ENCODE assay signal across 7 mouse cellular contexts in the genomic region with DNA sequence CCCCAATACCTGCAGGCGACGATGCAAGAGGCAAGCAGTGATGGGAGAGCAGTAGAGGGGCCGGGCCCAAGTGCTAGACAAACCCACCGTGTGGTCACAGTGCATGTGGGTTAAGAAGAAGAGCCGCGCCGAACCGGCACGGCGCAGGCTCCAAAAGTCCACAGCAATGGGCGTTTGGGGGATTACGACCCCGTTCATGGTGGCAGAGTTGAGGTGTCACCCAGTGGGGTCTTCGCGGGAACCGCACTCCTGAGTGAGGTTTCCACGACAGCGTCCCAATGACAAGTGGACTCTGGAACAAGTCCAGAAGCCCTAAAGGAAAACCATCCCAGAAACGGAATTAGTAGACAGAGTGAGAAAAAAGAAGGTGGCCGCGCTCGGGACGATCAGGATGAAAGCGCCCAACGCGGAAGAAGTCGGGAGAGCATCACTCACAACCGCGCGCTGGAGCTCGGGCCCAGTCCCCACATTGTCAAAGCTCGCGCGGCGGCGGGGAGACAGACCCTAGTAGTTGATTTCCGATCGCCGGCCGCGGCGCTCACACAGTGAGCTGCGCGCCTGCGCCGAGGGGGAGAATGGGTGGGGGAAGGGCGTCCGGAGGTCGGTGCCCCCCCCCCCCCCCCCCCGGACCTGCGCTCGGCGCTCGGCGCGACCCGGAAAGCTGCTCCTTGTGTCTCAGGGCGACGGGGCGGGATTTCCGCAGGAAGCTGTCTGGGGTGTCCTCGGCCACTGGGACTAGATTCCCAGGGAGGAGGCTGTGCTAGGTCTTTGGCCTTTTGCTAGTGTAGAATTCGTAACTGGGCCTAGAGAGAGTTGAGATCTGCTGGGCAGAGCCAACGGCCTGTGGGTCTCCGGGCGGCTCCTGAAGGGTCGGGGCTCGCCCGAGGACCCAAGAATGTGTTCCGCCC. TPM values are rescaled to one million over a fixed set of nuclear protein-coding genes. Genes with fewer than 3 reads are reported as not detected.
DNase-seq lines count a peak whose midpoint lies in the region; ATAC-seq lines count a peak whose summit lies in the region.

A gene (minus strand): TSS at position 554 of the 908 bp plus-strand sequence.
A gene (plus strand): TSS at position 630 of the 908 bp plus-strand sequence.
A gene (plus strand): TSS at position 683 of the 908 bp plus-strand sequence.

- peaks cover 2% of the 10 kb centered on the region; the same call in 1 of the 2 replicates for H3K36me3 ChIP-seq in embryonic facial prominence, embryonic 11.5 days (replicated peaks; ENCODE audit: control insufficient read depth, insufficient read depth, low read depth, low read length)
- no peaks in the 10 kb centered on the region; the same call in 1 of the 2 replicates for H3K36me3 ChIP-seq in limb, embryonic 11.5 days (ENCODE audit: control insufficient read depth, insufficient read depth, low read length)
- H3K36me3 ChIP-seq in midbrain, embryonic 14.5 days (ENCODE audit: control insufficient read depth, insufficient read depth, low read length) = peaks cover 20% of the 10 kb centered on the region

- peak within 1 kb of the TSS; percentile 75 for H3K27ac ChIP-seq in embryonic facial prominence, embryonic 11.5 days (replicated peaks; ENCODE audit: low read depth, low read length)
- peak within 1 kb of the TSS; percentile 63; the same call in 1 of the 2 replicates for H3K27ac ChIP-seq in limb, embryonic 11.5 days (replicated peaks; ENCODE audit: low read depth, low read length)
- H3K27ac ChIP-seq in midbrain, embryonic 14.5 days (replicated peaks; ENCODE audit: low read depth, low read length) = peak within 1 kb of the TSS; percentile 80

- peak within 1 kb of the TSS; percentile 69 for H3K4me2 ChIP-seq in embryonic facial prominence, embryonic 11.5 days (ENCODE audit: low read depth, low read length)
- H3K4me2 ChIP-seq in limb, embryonic 11.5 days (ENCODE audit: low read depth, severe bottlenecking) = peak within 1 kb of the TSS; percentile 81
- H3K4me2 ChIP-seq in midbrain, embryonic 14.5 days (ENCODE audit: low read length) = peak within 1 kb of the TSS; percentile 70

- H3K9me3 ChIP-seq in embryonic facial prominence, embryonic 11.5 days (replicated peaks; ENCODE audit: control insufficient read depth, low read length) = no peaks in the 10 kb centered on the region
- H3K9me3 ChIP-seq in limb, embryonic 11.5 days (ENCODE audit: control insufficient read depth, low read length) = no peaks in the 10 kb centered on the region
- H3K9me3 ChIP-seq in midbrain, embryonic 14.5 days (ENCODE audit: control insufficient read depth, low read length) = no peaks in the 10 kb centered on the region

- H3K4me1 ChIP-seq in embryonic facial prominence, embryonic 11.5 days (ENCODE audit: control insufficient read depth, insufficient read depth, low read length) = no peaks in the 10 kb centered on the region
- H3K4me1 ChIP-seq in limb, embryonic 11.5 days (ENCODE audit: control insufficient read depth, insufficient read depth, low read length) = no peaks in the 10 kb centered on the region
- peaks cover 13% of the 10 kb centered on the region for H3K4me1 ChIP-seq in midbrain, embryonic 14.5 days (ENCODE audit: control insufficient read depth, insufficient read depth, low read length)

- H3K9ac ChIP-seq in embryonic facial prominence, embryonic 11.5 days (replicated peaks; ENCODE audit: low read length) = peak within 1 kb of the TSS; percentile 87
- H3K9ac ChIP-seq in limb, embryonic 11.5 days (ENCODE audit: low read length) = peak within 1 kb of the TSS; percentile 83
- H3K9ac ChIP-seq in midbrain, embryonic 14.5 days (replicated peaks; ENCODE audit: low read length) = peak within 1 kb of the TSS; percentile 67

- peak; percentile 96 for DNase-seq in adrenal gland, postnatal 14 days
- DNase-seq in embryonic facial prominence, embryonic 11.5 days (ENCODE audit: low spot score) = peak; percentile 96
- peak; percentile 99 for DNase-seq in heart, adult 11 months
- peak; percentile 90 for DNase-seq in kidney, adult 18-20 months
- peak; percentile 94 for DNase-seq in limb, embryonic 11.5 days (ENCODE audit: low spot score)
- peak; percentile 98 for DNase-seq in midbrain, embryonic 14.5 days
- DNase-seq in spleen, adult 18-20 months = peak; percentile 86 to 88

- H3K27me3 ChIP-seq in embryonic facial prominence, embryonic 11.5 days (ENCODE audit: control insufficient read depth, insufficient read depth, low read length) = no peaks in the 10 kb centered on the region
- no peaks in the 10 kb centered on the region for H3K27me3 ChIP-seq in limb, embryonic 11.5 days (ENCODE audit: control insufficient read depth, insufficient read depth, low read length)
- no peaks in the 10 kb centered on the region for H3K27me3 ChIP-seq in midbrain, embryonic 14.5 days (ENCODE audit: control insufficient read depth, insufficient read depth, low read length)

- H3K4me3 ChIP-seq in embryonic facial prominence, embryonic 11.5 days (ENCODE audit: low read depth, low read length) = peak within 1 kb of the TSS; percentile 84
- H3K4me3 ChIP-seq in limb, embryonic 11.5 days (ENCODE audit: low read depth, low read length) = peak within 1 kb of the TSS; percentile 79
- H3K4me3 ChIP-seq in midbrain, embryonic 14.5 days (replicated peaks; ENCODE audit: low read depth, low read length) = peak within 1 kb of the TSS; percentile 78

- under 1% methylated on average over 58 of the region's 70 CpGs for WGBS in embryonic facial prominence, embryonic 11.5 days
- WGBS in limb, embryonic 11.5 days = under 1% methylated on average over 58 of the region's 70 CpGs
- WGBS in midbrain, embryonic 14.5 days = under 1% methylated on average over 63 of the region's 70 CpGs

- ATAC-seq in embryonic facial prominence, embryonic 11.5 days (replicated peaks; ENCODE audit: insufficient number of reproducible peaks, low FRiP score, low TSS enrichment, low read depth) = peak; percentile 96
- peak; percentile 96 for ATAC-seq in limb, embryonic 11.5 days (ENCODE audit: insufficient number of reproducible peaks, low FRiP score, low TSS enrichment, low read depth)
- peak; percentile 97 for ATAC-seq in midbrain, embryonic 14.5 days (ENCODE audit: low FRiP score, low TSS enrichment)

RNA-seq across cellular contexts. Expression of the first gene that starts in this region (rescaled TPM):
- 16.6 and 21.9 TPM in 2 replicates for total RNA-seq in adrenal gland, postnatal 14 days (2021)
- 38.2 and 40.3 TPM in 2 replicates for polyA plus RNA-seq in embryonic facial prominence, embryonic 11.5 days (2014; fragmentation: Nextera tagmentation; extraction: Ambion mirVana)
- polyA plus RNA-seq in limb, embryonic 11.5 days (2014; fragmentation: Nextera tagmentation; extraction: Ambion mirVana) = 39.7 and 40.2 TPM in 2 replicates
- 23.0 and 29.2 TPM in 2 replicates for polyA plus RNA-seq in midbrain, embryonic 14.5 days (2014; fragmentation: Nextera tagmentation; extraction: Ambion mirVana)

RNA-seq across cellular contexts. Expression of the second gene that starts in this region (rescaled TPM):
- 17.2 and 29.1 TPM in 2 replicates for total RNA-seq in adrenal gland, postnatal 14 days (2021)
- polyA plus RNA-seq in embryonic facial prominence, embryonic 11.5 days (2014; fragmentation: Nextera tagmentation; extraction: Ambion mirVana) = 22.8 and 26.5 TPM in 2 replicates
- polyA plus RNA-seq in limb, embryonic 11.5 days (2014; fragmentation: Nextera tagmentation; extraction: Ambion mirVana) = 22.8 and 25.5 TPM in 2 replicates
- 20.1 and 25.4 TPM in 2 replicates for polyA plus RNA-seq in midbrain, embryonic 14.5 days (2014; fragmentation: Nextera tagmentation; extraction: Ambion mirVana)

RNA-seq across cellular contexts. Expression of the third gene that starts in this region (rescaled TPM):
- 0.23 TPM in 1 of 2 replicates, not detected in the other for total RNA-seq in adrenal gland, postnatal 14 days (2021)
- polyA plus RNA-seq in embryonic facial prominence, embryonic 11.5 days (2014; fragmentation: Nextera tagmentation; extraction: Ambion mirVana) = 0.24 TPM in 1 of 2 replicates, not detected in the other
- 0.08 TPM in 1 of 2 replicates, not detected in the other for polyA plus RNA-seq in limb, embryonic 11.5 days (2014; fragmentation: Nextera tagmentation; extraction: Ambion mirVana)
- polyA plus RNA-seq in midbrain, embryonic 14.5 days (2014; fragmentation: Nextera tagmentation; extraction: Ambion mirVana) = 0.18 TPM in 1 of 2 replicates, not detected in the other

Comparison
In these comparisons a context has a peak if more than half of its experiments do, and no peak if none do; other contexts are left out.
1. Peak in every context shown above with its lines: DNase-seq, ATAC-seq, H3K4me3 ChIP-seq and H3K27ac ChIP-seq.